In genomic region chr14:30704098-30704855, GRCm38 (mm10) we compare ENCODE assay signal across 25 mouse cellular contexts. TPM values are rescaled to one million over a fixed set of nuclear protein-coding genes. Genes with fewer than 3 reads are reported as not detected.
DNase-seq lines count a peak whose midpoint lies in the region; ATAC-seq and TF ChIP-seq lines count a peak whose summit lies in the region.
"Had no signal": no experiment of that assay in that cellular context is flagged by ENCODE, and none has a peak within 500 bp of the region (broad histone marks: within the 10 kb centered on the region; RNA-seq: fewer than 3 reads in every experiment).

No protein-coding gene starts in this region.

- no peak for TF ChIP-seq CTCF in stomach, postnatal 0 days (IDR thresholded peaks at IDR 0.05; ENCODE audit: low read depth)

- no peaks in the 10 kb centered on the region for H3K4me1 ChIP-seq in stomach, embryonic 15.5 days
- H3K4me1 ChIP-seq in stomach, postnatal 0 days (replicated peaks; ENCODE audit: control insufficient read depth, insufficient read depth), result no peaks in the 10 kb centered on the region
- peaks cover 3% of the 10 kb centered on the region; the same call in 1 of the 2 replicates for H3K4me1 ChIP-seq in liver, embryonic 11.5 days (replicated peaks; ENCODE audit: control insufficient read depth, insufficient read depth, low read length)
- H3K4me1 ChIP-seq in liver, embryonic 16.5 days (ENCODE audit: control insufficient read depth, low read depth, low read length), result peaks cover 9% of the 10 kb centered on the region
- H3K4me1 ChIP-seq: embryonic facial prominence, embryonic 13.5 days; forebrain, embryonic 15.5 days; hindbrain, embryonic 10.5 days; midbrain, embryonic 13.5 days; neural tube, embryonic 15.5 days had no signal

- 61% methylated on average over 8 of the region's 8 CpGs for WGBS in stomach, embryonic 15.5 days
- WGBS in stomach, postnatal 0 days, result 63% methylated on average over 8 of the region's 8 CpGs
- WGBS in liver, embryonic 11.5 days, result 46% methylated on average over 8 of the region's 8 CpGs
- 30% methylated on average over 8 of the region's 8 CpGs for WGBS in liver, embryonic 16.5 days (ENCODE audit: insufficient replicate concordance)

- no peak for DNase-seq in stomach, postnatal 0 days (ENCODE audit: low spot score)
- DNase-seq in liver, embryonic 11.5 days (ENCODE audit: low spot score), result peak; percentile 40
- no peak for DNase-seq in spleen, adult 12 weeks (ENCODE audit: low spot score)
- DNase-seq in c-Kit-positive CD71-positive TER-119-positive erythroid progenitor cells, embryonic 14.5 days (ENCODE audit: low spot score), result no peak
- DNase-seq in adrenal gland, adult (ENCODE audit: inconsistent age in 2 of 2, low spot score in 1 of 2), result no peak
- DNase-seq: adrenal gland, postnatal 25 days; cerebellum, adult 18-20 months; cerebellum, postnatal 10 days; heart, postnatal 14 days; kidney, adult 11 months; kidney, postnatal 14 days; layer of hippocampus, adult 9-11 months; lung, postnatal 36 days; thymus, postnatal 25 days had no signal

- no peak overlapping the region for H3K4me2 ChIP-seq in stomach, embryonic 15.5 days
- H3K4me2 ChIP-seq in stomach, postnatal 0 days (replicated peaks; ENCODE audit: low read depth), result no peak overlapping the region
- H3K4me2 ChIP-seq in liver, embryonic 11.5 days, result peak overlapping the region; percentile 35
- no peak overlapping the region for H3K4me2 ChIP-seq in liver, embryonic 16.5 days (ENCODE audit: low read depth, low read length)
- H3K4me2 ChIP-seq: embryonic facial prominence, embryonic 13.5 days; forebrain, embryonic 15.5 days; midbrain, embryonic 13.5 days; neural tube, embryonic 15.5 days had no signal

- no peak overlapping the region for H3K27ac ChIP-seq in stomach, embryonic 15.5 days
- no peak overlapping the region for H3K27ac ChIP-seq in stomach, postnatal 0 days (replicated peaks)
- peak overlapping the region; percentile 70 for H3K27ac ChIP-seq in liver, embryonic 11.5 days (ENCODE audit: low read depth, low read length)
- peak overlapping the region; percentile 79 for H3K27ac ChIP-seq in liver, embryonic 16.5 days (ENCODE audit: low read length)
- H3K27ac ChIP-seq: embryonic facial prominence, embryonic 13.5 days; forebrain, embryonic 10.5 days; forebrain, embryonic 15.5 days; hindbrain, embryonic 10.5 days; midbrain, embryonic 13.5 days; neural tube, embryonic 15.5 days had no signal

- no peaks in the 10 kb centered on the region for H3K27me3 ChIP-seq in stomach, embryonic 15.5 days (replicated peaks)
- H3K27me3 ChIP-seq in stomach, postnatal 0 days (ENCODE audit: control insufficient read depth, insufficient read depth, low read length), result no peaks in the 10 kb centered on the region
- no peaks in the 10 kb centered on the region for H3K27me3 ChIP-seq in liver, embryonic 11.5 days (replicated peaks; ENCODE audit: control insufficient read depth, insufficient read depth, low read length)
- no peaks in the 10 kb centered on the region for H3K27me3 ChIP-seq in liver, embryonic 16.5 days (ENCODE audit: control insufficient read depth, insufficient read depth, low read depth, low read length)
- H3K27me3 ChIP-seq: forebrain, embryonic 15.5 days; midbrain, embryonic 13.5 days; neural tube, embryonic 15.5 days; Patski had no signal

- H3K4me3 ChIP-seq in stomach, embryonic 15.5 days (replicated peaks), result no peak overlapping the region
- H3K4me3 ChIP-seq in stomach, postnatal 0 days (ENCODE audit: low read depth, low read length), result no peak overlapping the region
- no peak overlapping the region for H3K4me3 ChIP-seq in liver, embryonic 11.5 days (ENCODE audit: low read depth, low read length)
- no peak overlapping the region for H3K4me3 ChIP-seq in liver, embryonic 16.5 days (ENCODE audit: low read depth, low read length)
- H3K4me3 ChIP-seq: embryonic facial prominence, embryonic 13.5 days; forebrain, embryonic 10.5 days; forebrain, embryonic 15.5 days; hindbrain, embryonic 10.5 days; midbrain, embryonic 13.5 days; neural tube, embryonic 15.5 days had no signal

- H3K9ac ChIP-seq in stomach, embryonic 15.5 days, result no peak overlapping the region
- no peak overlapping the region for H3K9ac ChIP-seq in stomach, postnatal 0 days (ENCODE audit: low read length)
- no peak overlapping the region for H3K9ac ChIP-seq in liver, embryonic 11.5 days (ENCODE audit: low read depth, low read length)
- no peak overlapping the region for H3K9ac ChIP-seq in liver, embryonic 16.5 days (ENCODE audit: low read depth, low read length)
- H3K9ac ChIP-seq: embryonic facial prominence, embryonic 13.5 days; forebrain, embryonic 15.5 days; midbrain, embryonic 13.5 days; neural tube, embryonic 15.5 days had no signal

- H3K9me3 ChIP-seq in stomach, embryonic 15.5 days, result no peaks in the 10 kb centered on the region
- H3K9me3 ChIP-seq in stomach, postnatal 0 days (ENCODE audit: control insufficient read depth, low read length), result no peaks in the 10 kb centered on the region
- H3K9me3 ChIP-seq in liver, embryonic 11.5 days (ENCODE audit: control insufficient read depth, low read length), result no peaks in the 10 kb centered on the region
- no peaks in the 10 kb centered on the region for H3K9me3 ChIP-seq in liver, embryonic 16.5 days (replicated peaks; ENCODE audit: control insufficient read depth, low read length)
- H3K9me3 ChIP-seq: embryonic facial prominence, embryonic 13.5 days; forebrain, embryonic 10.5 days; forebrain, embryonic 15.5 days; G1E; hindbrain, embryonic 10.5 days; midbrain, embryonic 13.5 days; neural tube, embryonic 15.5 days had no signal

- no peaks in the 10 kb centered on the region for H3K36me3 ChIP-seq in stomach, embryonic 15.5 days
- H3K36me3 ChIP-seq in stomach, postnatal 0 days (ENCODE audit: control insufficient read depth, insufficient read depth, low read length), result no peaks in the 10 kb centered on the region
- no peaks in the 10 kb centered on the region for H3K36me3 ChIP-seq in liver, embryonic 11.5 days (ENCODE audit: control insufficient read depth, insufficient read depth, low read length)
- no peaks in the 10 kb centered on the region for H3K36me3 ChIP-seq in liver, embryonic 16.5 days (ENCODE audit: control insufficient read depth, insufficient read depth)
- H3K36me3 ChIP-seq: embryonic facial prominence, embryonic 13.5 days; forebrain, embryonic 10.5 days; forebrain, embryonic 15.5 days; G1E; hindbrain, embryonic 10.5 days; midbrain, embryonic 13.5 days; neural tube, embryonic 15.5 days had no signal

- TF ChIP-seq EP300 in stomach, postnatal 0 days (optimal IDR thresholded peaks at IDR 0.05), result no peak

- ATAC-seq in stomach, embryonic 15.5 days (ENCODE audit: insufficient read depth, low FRiP score, low read depth), result peak; percentile 63; the same call in 1 of the 2 replicates
- no peak for ATAC-seq in stomach, postnatal 0 days (ENCODE audit: low FRiP score, low TSS enrichment)
- peak; percentile 79 for ATAC-seq in liver, embryonic 11.5 days (replicated peaks; ENCODE audit: low FRiP score)
- peak; percentile 89 for ATAC-seq in liver, embryonic 16.5 days (ENCODE audit: low read depth)
- ATAC-seq: forebrain, embryonic 15.5 days; hindbrain, embryonic 16.5 days; midbrain, embryonic 13.5 days; Patski had no signal

RNA-seq across cellular contexts. Expression of gene Sfmbt1, which starts 10.4 kb away (rescaled TPM):
- polyA plus RNA-seq in stomach, embryonic 15.5 days (2015; fragmentation: Nextera tagmentation; extraction: Ambion mirVana), result 12.1 and 12.2 TPM in 2 replicates
- polyA plus RNA-seq in stomach, postnatal 0 days (2015; fragmentation: Nextera tagmentation; extraction: Ambion mirVana), result 5.4 and 6.2 TPM in 2 replicates
- 23.0 and 24.5 TPM in 2 replicates for polyA plus RNA-seq in liver, embryonic 11.5 days (2014; fragmentation: Nextera tagmentation; extraction: Ambion mirVana)
- 11.0 and 12.0 TPM in 2 replicates for polyA plus RNA-seq in liver, embryonic 16.5 days (2015; fragmentation: Nextera tagmentation; extraction: Ambion mirVana)

RNA-seq across cellular contexts. Expression of gene Rft1, which starts 50.1 kb away (rescaled TPM):
- polyA plus RNA-seq in stomach, embryonic 15.5 days (2015; fragmentation: Nextera tagmentation; extraction: Ambion mirVana), result 14.7 and 17.3 TPM in 2 replicates
- 12.1 and 12.3 TPM in 2 replicates for polyA plus RNA-seq in stomach, postnatal 0 days (2015; fragmentation: Nextera tagmentation; extraction: Ambion mirVana)
- 9.7 and 9.8 TPM in 2 replicates for polyA plus RNA-seq in liver, embryonic 11.5 days (2014; fragmentation: Nextera tagmentation; extraction: Ambion mirVana)
- polyA plus RNA-seq in liver, embryonic 16.5 days (2015; fragmentation: Nextera tagmentation; extraction: Ambion mirVana), result 3.9 and 4.1 TPM in 2 replicates

Comparison
In these comparisons a context has a peak if more than half of its experiments do, and no peak if none do; other contexts are left out.
1. H3K27ac ChIP-seq: peak in liver, embryonic 11.5 days (single experiment) and liver, embryonic 16.5 days (single experiment); none in stomach, embryonic 15.5 days (single experiment) and stomach, postnatal 0 days (single experiment).